Mouse (Mus musculus): ENCODE measurements at regions not wholly inside any gene's neighbourhood (a gene's known extent, or its start where the extent isn't known, plus 50 kb on each side); places are given as distances from the start of the nearest gene placed in this dataset.

GRCm38 (mm10) chr2:128526100-128526499, 64.9 kb upstream of the Spdye4c start:
- DNase-seq (ENCODE audit: low spot score in 2 of 2) = no peak

GRCm38 (mm10) chr2:128526883-128527344, 64.1 kb upstream of the Spdye4c start:
- DNase-seq (ENCODE audit: low spot score in 2 of 2) = no peak

GRCm38 (mm10) chr2:128536294-128536693, 54.7 kb upstream of the Spdye4c start:
- DNase-seq (ENCODE audit: low spot score in 2 of 2) = no peak

GRCm38 (mm10) chr2:128537425-128537824, 53.6 kb upstream of the Spdye4c start:
- DNase-seq (ENCODE audit: low spot score in 2 of 2) = no peak

GRCm38 (mm10) chr2:128538736-128539135, 52.3 kb upstream of the Spdye4c start:
- DNase-seq (ENCODE audit: low spot score in 2 of 2) = no peak

Data from left cerebral cortex, adult 9 months (tissue).